ENCODE assay signal across 11 mouse cellular contexts in genomic region chr9:28822060-28822459, GRCm38 (mm10).
DNase-seq lines count a peak whose midpoint lies in the region.
"Had no signal": no experiment of that assay in that cellular context is flagged by ENCODE, and none has a peak within 500 bp of the region (broad histone marks: within the 10 kb centered on the region; RNA-seq: fewer than 3 reads in every experiment).

No protein-coding gene starts in this region.

- peak; percentile 50 for DNase-seq in cerebellum, adult 9-10 months
- no peak for DNase-seq in cerebellum, postnatal 25 days
- DNase-seq in frontal cortex, postnatal 25 days (ENCODE audit: low spot score in 2 of 2), result peak; percentile 31 to 34
- DNase-seq in left cerebral cortex, adult 18-20 months (ENCODE audit: low spot score in 2 of 2), result peak; percentile 73 to 78
- peak; percentile 60 for DNase-seq in right cerebral cortex, postnatal 25 days
- DNase-seq in spleen, postnatal 10 days (ENCODE audit: low spot score in 2 of 2), result no peak
- DNase-seq in testis, postnatal 14 days (ENCODE audit: low spot score), result no peak
- no peak for DNase-seq in kidney, adult 8-10 months
- DNase-seq: adrenal gland, adult 2 months; gastrocnemius, postnatal 14 days; kidney, adult 11 months had no signal

Comparison
In these comparisons a context has a peak if more than half of its experiments do, and no peak if none do; other contexts are left out.
1. DNase-seq: peak in cerebellum, adult 9-10 months (single experiment), frontal cortex, postnatal 25 days (2 of 2), left cerebral cortex, adult 18-20 months (2 of 2) and right cerebral cortex, postnatal 25 days (single experiment); none in cerebellum, postnatal 25 days (0 of 2), spleen, postnatal 10 days (0 of 2), testis, postnatal 14 days (single experiment) and kidney, adult 8-10 months (0 of 2).